Mouse (Mus musculus) limb, embryonic 14.5 days (tissue): ENCODE results near the gene Mrpl34. TPM values are rescaled to one million over a fixed set of nuclear protein-coding genes. Genes with fewer than 3 reads are reported as not detected.

ENCODE experiments used
- ATAC-seq: fragments of 200-750 bp; cut with Nextera tagmentation; 2 replicates; pipeline ENCODE4 v1.8.0; 2017; ENCODE audit warnings: low read depth, moderate number of reproducible peaks, moderate TSS enrichment; ENCODE audit not compliant: low FRiP score
- DNase-seq: peaks from one replicate; pipeline ENCODE4 v3.0.0-alpha.2; 2015; ENCODE audit warnings: low spot score
- H3K27ac ChIP-seq: fragments of 300-500 bp; sonication (generic); replicated peaks from 2 replicates; pipeline ENCODE4 v1.5.1; 2014; ENCODE audit warnings: low read depth, mild to moderate bottlenecking, low read length, moderate library complexity, mixed read lengths
- H3K27me3 ChIP-seq: fragments of 300-500 bp; sonication (generic); 2 replicates; pipeline ENCODE4 v1.6.1; 2014; ENCODE audit warnings: low read length, mixed read lengths; ENCODE audit not compliant: control insufficient read depth, insufficient read depth
- H3K36me3 ChIP-seq: fragments of 300-500 bp; sonication (generic); 2 replicates; pipeline ENCODE4 v1.6.1; 2014; ENCODE audit warnings: mild to moderate bottlenecking, low read length, moderate library complexity, mixed read lengths; ENCODE audit not compliant: control insufficient read depth, insufficient read depth
- H3K4me1 ChIP-seq: fragments of 300-500 bp; sonication (generic); 2 replicates; pipeline ENCODE4 v1.6.1; 2014; ENCODE audit warnings: antibody characterized with exemption, low read length, mixed read lengths; ENCODE audit not compliant: control insufficient read depth, insufficient read depth
- H3K4me2 ChIP-seq: fragments of 300-500 bp; sonication (generic); replicated peaks from 2 replicates; pipeline ENCODE4 v1.6.1; 2014; ENCODE audit warnings: low read depth, mild to moderate bottlenecking, low read length, moderate library complexity; ENCODE audit not compliant: severe bottlenecking
- H3K4me3 ChIP-seq: fragments of 300-500 bp; sonication (generic); replicated peaks from 2 replicates; pipeline ENCODE4 v1.5.1; 2014; ENCODE audit warnings: low read length
- H3K9ac ChIP-seq: fragments of 300-500 bp; sonication (generic); 2 replicates; pipeline ENCODE4 v1.6.1; 2014; ENCODE audit warnings: mild to moderate bottlenecking, low read depth, low read length, moderate library complexity; ENCODE audit not compliant: severe bottlenecking
- H3K9me3 ChIP-seq: fragments of 300-500 bp; sonication (generic); 2 replicates; pipeline ENCODE4 v1.6.1; 2016; ENCODE audit warnings: low read length; ENCODE audit not compliant: control insufficient read depth
- POLR2A ChIP-seq: fragments of 200-500 bp; IDR thresholded peaks from 2 replicates; pipeline ENCODE4 v1.8.0; 2012; ENCODE audit warnings: inconsistent platforms, mild to moderate bottlenecking, moderate library complexity, borderline replicate concordance; ENCODE audit not compliant: insufficient read depth, insufficient read length; ENCODE audit errors: extremely low read depth
- WGBS: fragments of 180-500 bp; shearing (Covaris S2); extraction: QIAGEN DNeasy Blood & Tissue Kit; methylation state at CpG from one replicate; pipeline ENCODE4 v1.1.7; 2014; 5-methylcytosine and 5-hydroxymethylcytosine counted together
- polyA plus RNA-seq, 2 experiments: library from polyadenylated mRNA; depleted of rRNA in 1 of 2; stranded (reverse) in 1 of 2; unstranded in 1 of 2; fragments of >200 nt; fragmentation: Nextera tagmentation in 1 of 2; extraction: Ambion mirVana in 1 of 2; gene quantifications; 2 replicates each; pipeline versions ENCODE4 v1.2.1 to v1.2.3; 2012 to 2014

Mrpl34 gene
- polyA plus RNA-seq, 2 experiments: 62.3 to 121 TPM

DNA sequence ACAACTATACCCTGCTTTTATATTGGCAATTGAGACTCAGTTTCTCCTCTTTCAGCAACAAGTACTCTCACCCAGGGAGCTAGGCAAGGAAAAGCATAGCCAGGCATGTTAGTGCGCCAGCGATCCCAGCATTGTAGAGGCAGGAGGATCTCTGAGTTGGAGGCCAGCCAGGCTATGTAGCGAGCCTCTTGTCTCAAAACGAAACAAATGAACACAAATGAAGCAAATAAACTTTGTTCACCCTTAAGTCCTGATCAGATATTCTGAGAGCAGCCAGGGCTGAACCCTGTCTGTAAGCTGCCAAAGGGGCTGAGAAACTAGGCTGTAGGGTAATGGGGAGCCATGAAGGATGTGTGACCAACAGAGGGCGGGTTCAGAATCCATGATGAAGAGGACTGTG, 31.1 kb downstream of the Mrpl34 start:
- DNase-seq: no peak

DNA sequence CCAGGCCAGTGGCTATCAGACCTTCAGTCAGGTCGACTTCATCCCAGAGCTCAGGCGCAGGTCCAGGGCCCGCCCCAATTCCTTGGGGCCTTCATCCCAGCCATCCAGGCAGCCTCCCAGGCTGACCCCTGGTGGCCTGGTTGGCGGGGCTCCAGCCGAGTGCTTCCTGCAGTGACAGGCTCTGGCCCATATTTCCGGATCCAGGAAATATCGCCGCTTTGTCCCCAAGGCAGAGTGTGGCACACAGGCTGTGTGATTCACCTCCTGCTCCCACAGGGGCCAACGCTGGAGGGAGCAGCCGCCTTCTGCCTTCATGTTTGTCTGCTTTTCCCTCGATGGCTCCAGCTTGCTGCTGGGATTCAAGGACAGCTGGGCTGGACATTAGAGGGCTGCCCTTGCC, 31.7 kb downstream of the Mrpl34 start:
- Histone ChIP-seq H3K4me3 (no peak overlapping the region), H3K36me3 (peaks cover 30% of the 10 kb centered on the region), H3K9me3 (no peaks in the 10 kb centered on the region), H3K4me2 (no peak overlapping the region), H3K27me3 (no peaks in the 10 kb centered on the region), H3K9ac (no peak overlapping the region), H3K27ac (no peak overlapping the region), H3K4me1 (peaks cover 22% of the 10 kb centered on the region)
- no peak for TF ChIP-seq POLR2A
- ATAC-seq (no peak), DNase-seq (peak; percentile 36)
- WGBS: 37% methylated on average over 11 of the region's 11 CpGs

More for the DNA sequence above, 31.1 kb downstream of the Mrpl34 start:
- H3K9me3 ChIP-seq: no peaks in the 10 kb centered on the region
- no peak overlapping the region for H3K9ac ChIP-seq
- no peak overlapping the region for H3K27ac ChIP-seq
- peaks cover 37% of the 10 kb centered on the region for H3K36me3 ChIP-seq
- 95% methylated on average over 5 of the region's 5 CpGs for WGBS
- peaks cover 22% of the 10 kb centered on the region for H3K4me1 ChIP-seq
- H3K4me2 ChIP-seq: no peak overlapping the region
- ATAC-seq: no peak
- no peak for TF ChIP-seq POLR2A
- no peaks in the 10 kb centered on the region for H3K27me3 ChIP-seq
- H3K4me3 ChIP-seq: no peak overlapping the region

DNA sequence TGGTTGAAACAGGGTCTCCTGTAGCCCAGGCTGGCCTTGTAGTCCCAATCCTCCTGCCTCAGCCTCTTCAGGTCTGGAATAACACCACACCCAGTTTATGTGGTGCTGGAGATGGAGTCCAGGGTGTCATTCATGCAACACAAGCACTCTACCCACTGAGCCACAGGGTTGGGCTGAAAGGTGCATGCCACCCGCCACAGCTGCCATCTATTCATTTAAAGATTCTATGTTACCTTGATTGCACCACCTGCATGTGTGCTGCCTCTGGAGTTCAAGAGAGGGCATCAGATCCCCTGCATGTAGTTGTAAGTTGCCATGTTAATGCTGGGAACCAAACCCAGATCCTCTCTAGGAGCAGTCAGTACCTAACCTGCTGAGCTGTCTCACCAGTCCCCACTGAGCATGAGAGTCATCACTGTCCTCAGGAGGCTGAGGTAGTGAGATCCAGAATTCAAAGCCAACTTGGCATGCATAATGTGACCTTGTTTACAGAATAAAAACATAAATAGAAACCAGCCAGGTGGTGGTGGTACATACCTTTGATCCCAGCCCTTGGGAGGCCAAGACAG, 32.4 kb downstream of the Mrpl34 start:
- 100% methylated on average over 1 of the region's 1 CpGs for WGBS
- no peak overlapping the region for H3K4me3 ChIP-seq
- no peak for ATAC-seq
- no peak overlapping the region for H3K9ac ChIP-seq
- H3K27ac ChIP-seq: no peak overlapping the region
- no peaks in the 10 kb centered on the region for H3K9me3 ChIP-seq
- no peak for TF ChIP-seq POLR2A
- peaks cover 22% of the 10 kb centered on the region for H3K4me1 ChIP-seq
- H3K36me3 ChIP-seq: peaks cover 23% of the 10 kb centered on the region
- no peak overlapping the region for H3K4me2 ChIP-seq
- no peak for DNase-seq
- no peaks in the 10 kb centered on the region for H3K27me3 ChIP-seq

DNA sequence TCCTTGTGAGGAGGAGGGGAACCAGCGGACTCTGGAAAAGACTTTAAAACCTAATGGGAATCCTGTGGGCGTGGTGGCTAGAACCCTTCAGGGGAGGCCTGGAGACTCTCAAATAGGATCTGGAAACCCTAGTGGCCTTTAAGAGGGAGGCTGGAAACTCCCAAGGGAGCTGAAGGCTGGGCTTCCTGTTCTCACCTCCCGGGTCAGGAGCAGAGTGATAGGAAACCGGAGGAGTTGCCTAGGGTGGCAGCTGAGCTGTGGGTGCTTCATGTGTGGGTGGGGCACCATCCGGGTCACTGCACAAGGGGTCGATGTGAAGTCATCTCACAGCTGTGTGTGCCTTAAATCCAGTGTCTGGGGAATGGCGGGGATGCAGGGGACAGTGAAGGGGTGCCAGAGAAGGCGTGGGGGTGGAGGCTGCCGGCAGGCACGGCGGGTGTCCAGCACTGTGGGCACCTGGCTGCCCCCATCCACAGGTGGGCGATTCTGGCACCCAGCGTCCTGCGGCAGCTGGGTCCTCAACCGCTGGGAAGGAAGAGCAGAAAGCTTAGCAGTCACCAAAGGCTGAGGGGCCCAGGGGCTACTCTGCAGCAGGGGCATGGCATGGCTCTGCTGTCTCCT, 33.2 kb downstream of the Mrpl34 start:
- DNase-seq: no peak
- Histone ChIP-seq H3K4me3 (no peak overlapping the region), H3K4me1 (peaks cover 22% of the 10 kb centered on the region)

DNA sequence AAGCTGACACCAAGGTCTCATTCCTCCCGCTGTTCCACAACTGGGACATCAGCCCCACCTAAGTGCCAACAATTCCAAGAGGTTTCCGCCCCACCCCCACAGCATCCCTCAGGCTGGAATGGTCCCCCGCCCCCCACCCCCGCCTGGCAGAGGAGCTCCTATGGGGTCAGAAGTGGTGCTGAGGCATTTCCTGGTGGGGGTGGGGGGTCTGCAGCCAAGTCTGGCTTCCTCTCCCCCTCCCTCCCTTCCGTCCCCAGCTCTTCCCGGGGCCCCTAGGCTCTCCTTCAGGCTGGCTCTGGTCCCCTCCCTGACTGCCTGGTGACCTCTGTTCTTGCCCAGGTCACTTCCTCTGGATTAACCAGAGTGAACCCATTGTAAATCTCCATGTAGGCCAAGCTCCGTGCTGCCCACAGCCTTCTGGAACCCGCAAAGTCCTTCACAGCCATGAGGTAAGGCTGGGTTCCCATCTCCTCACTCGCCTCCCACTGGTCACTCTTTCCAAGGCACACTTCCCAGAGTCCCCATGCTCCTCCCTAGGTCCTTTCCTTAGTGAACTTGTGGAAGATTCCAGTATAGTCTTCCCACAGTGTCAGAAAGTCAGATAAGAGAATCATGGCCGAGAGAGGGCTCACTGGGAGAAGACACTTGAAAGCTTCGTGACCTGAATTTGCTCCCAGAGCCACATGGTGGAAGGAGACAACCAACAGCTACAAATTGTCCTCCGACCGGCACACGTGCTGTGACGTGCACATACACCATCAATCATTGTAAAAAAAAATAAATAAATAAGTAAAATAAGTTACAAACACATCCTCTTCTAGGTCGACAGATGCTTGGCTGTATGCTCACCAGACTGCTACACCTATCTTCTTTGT, 34.3 kb downstream of the Mrpl34 start:
- no peak overlapping the region for H3K9ac ChIP-seq
- peaks cover 22% of the 10 kb centered on the region for H3K4me1 ChIP-seq
- DNase-seq (peak; percentile 13), ATAC-seq (no peak)
- H3K4me3 ChIP-seq: no peak overlapping the region
- no peak overlapping the region for H3K4me2 ChIP-seq
- peaks cover 7% of the 10 kb centered on the region; the same call in 1 of the 2 replicates for H3K36me3 ChIP-seq
- TF ChIP-seq POLR2A: no peak
- 18% methylated on average over 16 of the region's 16 CpGs for WGBS
- H3K27ac ChIP-seq: no peak overlapping the region
- H3K27me3 ChIP-seq: no peaks in the 10 kb centered on the region
- no peaks in the 10 kb centered on the region for H3K9me3 ChIP-seq

More for the DNA sequence above, 33.2 kb downstream of the Mrpl34 start:
- Histone ChIP-seq H3K9ac (0 out of 2 replicates have a peak overlapping the region, but pooled peaks have one; percentile 26), H3K27me3 (no peaks in the 10 kb centered on the region), H3K9me3 (no peaks in the 10 kb centered on the region), H3K4me2 (no peak overlapping the region), H3K27ac (no peak overlapping the region), H3K36me3 (peaks cover 15% of the 10 kb centered on the region; the same call in 1 of the 2 replicates)
- no peak for ATAC-seq
- WGBS: 19% methylated on average over 14 of the region's 15 CpGs
- no peak for TF ChIP-seq POLR2A
